Mouse (Mus musculus): ENCODE data around the gene Tmem221. TPM values are rescaled to one million over a fixed set of nuclear protein-coding genes. Genes with fewer than 3 reads are reported as not detected.

Gene Tmem221
- polyA plus RNA-seq, 1 experiment: 0.86 TPM

DNA sequence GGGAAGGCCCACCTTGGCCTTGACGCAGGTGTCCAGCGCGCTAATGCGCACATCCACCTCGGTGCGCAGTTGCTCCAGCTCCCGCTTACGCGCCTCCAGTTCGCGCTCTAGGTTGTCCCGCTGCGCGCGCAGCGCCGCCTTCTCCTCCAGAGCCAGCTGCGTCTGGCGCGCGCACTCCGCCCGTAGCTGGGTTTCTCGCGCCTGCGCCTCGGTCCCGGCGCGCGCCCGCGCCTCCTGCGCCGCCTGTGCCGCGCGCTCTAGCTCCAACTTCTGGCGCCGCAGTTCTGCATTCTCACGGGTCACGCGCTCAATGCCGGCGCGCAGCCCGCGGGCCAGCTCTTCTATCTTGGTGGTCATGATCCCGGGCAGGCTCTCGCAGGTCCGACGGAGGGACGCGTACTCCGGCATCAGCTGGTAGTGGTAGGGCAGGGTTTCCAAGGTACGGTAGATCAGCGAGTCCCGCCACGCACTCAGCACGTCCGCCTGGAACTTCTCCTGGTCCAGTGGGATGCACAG lies 51.0 kb downstream of the Tmem221 start:
- peak overlapping the region; percentile 61 for H3K4me3 ChIP-seq (ENCODE audit: control insufficient read depth, low read depth, low read length)
- no peaks in the 10 kb centered on the region for H3K36me3 ChIP-seq (ENCODE audit: control insufficient read depth, insufficient read depth, low read length)
- peaks cover 21% of the 10 kb centered on the region for H3K4me1 ChIP-seq (ENCODE audit: control insufficient read depth, insufficient read depth, low read length)
- TF ChIP-seq POLR2A (IDR thresholded peaks at IDR 0.05; ENCODE audit: control insufficient read depth, low read depth, low read length) (no peak), CTCF (IDR thresholded peaks at IDR 0.05; ENCODE audit: control insufficient read depth, insufficient read depth, insufficient replicate concordance, low read depth, low read length) (no peak)
- no peaks in the 10 kb centered on the region for H3K27me3 ChIP-seq (ENCODE audit: control insufficient read depth, insufficient read depth, low read length)
- H3K27ac ChIP-seq (ENCODE audit: control insufficient read depth, insufficient read depth, low read depth, low read length): no peak overlapping the region

GRCm38 (mm10) chr8:71505979-71506378 lies 52.7 kb downstream of the Tmem221 start:
- H3K36me3 ChIP-seq (ENCODE audit: control insufficient read depth, insufficient read depth, low read length): no peaks in the 10 kb centered on the region
- no peaks in the 10 kb centered on the region for H3K27me3 ChIP-seq (ENCODE audit: control insufficient read depth, insufficient read depth, low read length)
- no peak for TF ChIP-seq POLR2A (IDR thresholded peaks at IDR 0.05; ENCODE audit: control insufficient read depth, low read depth, low read length)
- TF ChIP-seq CTCF (IDR thresholded peaks at IDR 0.05; ENCODE audit: control insufficient read depth, insufficient read depth, insufficient replicate concordance, low read depth, low read length): no peak
- H3K4me3 ChIP-seq (ENCODE audit: control insufficient read depth, low read depth, low read length): no peak overlapping the region
- H3K4me1 ChIP-seq (ENCODE audit: control insufficient read depth, insufficient read depth, low read length): peaks cover 14% of the 10 kb centered on the region
- no peak overlapping the region for H3K27ac ChIP-seq (ENCODE audit: control insufficient read depth, insufficient read depth, low read depth, low read length)

GRCm38 (mm10) chr8:71505326-71505725 lies 53.3 kb downstream of the Tmem221 start:
- no peak overlapping the region for H3K27ac ChIP-seq (ENCODE audit: control insufficient read depth, insufficient read depth, low read depth, low read length)
- no peak overlapping the region for H3K4me3 ChIP-seq (ENCODE audit: control insufficient read depth, low read depth, low read length)
- no peaks in the 10 kb centered on the region for H3K36me3 ChIP-seq (ENCODE audit: control insufficient read depth, insufficient read depth, low read length)
- no peaks in the 10 kb centered on the region for H3K27me3 ChIP-seq (ENCODE audit: control insufficient read depth, insufficient read depth, low read length)
- TF ChIP-seq CTCF (IDR thresholded peaks at IDR 0.05; ENCODE audit: control insufficient read depth, insufficient read depth, insufficient replicate concordance, low read depth, low read length) (no peak), POLR2A (IDR thresholded peaks at IDR 0.05; ENCODE audit: control insufficient read depth, low read depth, low read length) (no peak)
- peaks cover 14% of the 10 kb centered on the region for H3K4me1 ChIP-seq (ENCODE audit: control insufficient read depth, insufficient read depth, low read length)

GRCm38 (mm10) chr8:71504349-71504748 lies 54.3 kb downstream of the Tmem221 start:
- TF ChIP-seq CTCF (IDR thresholded peaks at IDR 0.05; ENCODE audit: control insufficient read depth, insufficient read depth, insufficient replicate concordance, low read depth, low read length): no peak
- Histone ChIP-seq H3K27me3 (ENCODE audit: control insufficient read depth, insufficient read depth, low read length) (no peaks in the 10 kb centered on the region), H3K27ac (ENCODE audit: control insufficient read depth, insufficient read depth, low read depth, low read length) (no peak overlapping the region)

More at GRCm38 (mm10) chr8:71504349-71504748, 54.3 kb downstream of the Tmem221 start:
- Histone ChIP-seq H3K36me3 (ENCODE audit: control insufficient read depth, insufficient read depth, low read length) (no peaks in the 10 kb centered on the region), H3K4me1 (ENCODE audit: control insufficient read depth, insufficient read depth, low read length) (peaks cover 14% of the 10 kb centered on the region), H3K4me3 (ENCODE audit: control insufficient read depth, low read depth, low read length) (no peak overlapping the region)

Other genes starting within 250 kb of the Tmem221 start
- gene Use1, start 192.0 kb downstream of the Tmem221 start, polyA plus RNA-seq (2012; rRNA removed): 158 and 169 TPM in 2 replicates
- 36.5 and 45.0 TPM in 2 replicates for gene Ocel1, start 187.6 kb downstream of the Tmem221 start, polyA plus RNA-seq (2012; rRNA removed)
- gene Nr2f6, start 176.9 kb downstream of the Tmem221 start, polyA plus RNA-seq (2012; rRNA removed): 10.2 and 10.8 TPM in 2 replicates
- gene Ushbp1, start 163.1 kb downstream of the Tmem221 start, polyA plus RNA-seq (2012; rRNA removed): 1.3 and 1.8 TPM in 2 replicates
- 70.6 and 76.6 TPM in 2 replicates for gene Babam1, start 162.0 kb downstream of the Tmem221 start, polyA plus RNA-seq (2012; rRNA removed)
- gene Ankle1, start 152.9 kb downstream of the Tmem221 start, polyA plus RNA-seq (2012; rRNA removed): 1.9 and 2.3 TPM in 2 replicates
- 231 and 283 TPM in 2 replicates for gene Abhd8, start 95.2 kb downstream of the Tmem221 start, polyA plus RNA-seq (2012; rRNA removed)
- 14.2 and 19.5 TPM in 2 replicates for gene Mrpl34, start 93.9 kb downstream of the Tmem221 start, polyA plus RNA-seq (2012; rRNA removed)
- gene Dda1, start 89.7 kb downstream of the Tmem221 start, polyA plus RNA-seq (2012; rRNA removed): 136 and 152 TPM in 2 replicates
- gene Ano8, start 72.9 kb downstream of the Tmem221 start, polyA plus RNA-seq (2012; rRNA removed): 0.99 and 1.2 TPM in 2 replicates
- gene Gtpbp3, start 70.8 kb downstream of the Tmem221 start, polyA plus RNA-seq (2012; rRNA removed): 6.1 and 6.3 TPM in 2 replicates
- gene Plvap, start 47.1 kb downstream of the Tmem221 start, polyA plus RNA-seq (2012; rRNA removed): 0.95 and 2.4 TPM in 2 replicates
- gene Ccdc194, start 33.2 kb downstream of the Tmem221 start, polyA plus RNA-seq (2012; rRNA removed): 0.05 TPM in 1 of 2 replicates, not detected in the other
- gene Bst2, start 21.4 kb downstream of the Tmem221 start, polyA plus RNA-seq (2012; rRNA removed): 16.0 and 19.8 TPM in 2 replicates
- gene Mvb12a, start 15.9 kb downstream of the Tmem221 start, polyA plus RNA-seq (2012; rRNA removed): 55.1 and 61.7 TPM in 2 replicates
- 0.29 and 0.47 TPM in 2 replicates for gene Nxnl1, start 7.7 kb upstream of the Tmem221 start, polyA plus RNA-seq (2012; rRNA removed)
- gene Slc27a1, start 10.0 kb upstream of the Tmem221 start, polyA plus RNA-seq (2012; rRNA removed): 72.5 and 82.1 TPM in 2 replicates
- gene Pgls, start 33.3 kb upstream of the Tmem221 start, polyA plus RNA-seq (2012; rRNA removed): 88.4 and 93.6 TPM in 2 replicates
- 2.2 and 3.9 TPM in 2 replicates for gene Fam129c, start 38.8 kb upstream of the Tmem221 start, polyA plus RNA-seq (2012; rRNA removed)
- 31.0 and 37.4 TPM in 2 replicates for gene Colgalt1, start 52.1 kb upstream of the Tmem221 start, polyA plus RNA-seq (2012; rRNA removed)
- gene Unc13a, start 112.9 kb upstream of the Tmem221 start, polyA plus RNA-seq (2012; rRNA removed): 0.28 and 0.33 TPM in 2 replicates
- gene Jak3, start 117.4 kb upstream of the Tmem221 start, polyA plus RNA-seq (2012; rRNA removed): 6.6 and 8.4 TPM in 2 replicates
- gene Insl3, start 130.3 kb upstream of the Tmem221 start, polyA plus RNA-seq (2012; rRNA removed): 4,712 and 6,097 TPM in 2 replicates
- 0.17 and 0.23 TPM in 2 replicates for gene B3gnt3, start 142.9 kb upstream of the Tmem221 start, polyA plus RNA-seq (2012; rRNA removed)
- 2.2 and 2.9 TPM in 2 replicates for gene Fcho1, start 166.8 kb upstream of the Tmem221 start, polyA plus RNA-seq (2012; rRNA removed)